Mouse (Mus musculus): ENCODE measurements around the gene Man1b1.

The Man1b1 gene

DNA sequence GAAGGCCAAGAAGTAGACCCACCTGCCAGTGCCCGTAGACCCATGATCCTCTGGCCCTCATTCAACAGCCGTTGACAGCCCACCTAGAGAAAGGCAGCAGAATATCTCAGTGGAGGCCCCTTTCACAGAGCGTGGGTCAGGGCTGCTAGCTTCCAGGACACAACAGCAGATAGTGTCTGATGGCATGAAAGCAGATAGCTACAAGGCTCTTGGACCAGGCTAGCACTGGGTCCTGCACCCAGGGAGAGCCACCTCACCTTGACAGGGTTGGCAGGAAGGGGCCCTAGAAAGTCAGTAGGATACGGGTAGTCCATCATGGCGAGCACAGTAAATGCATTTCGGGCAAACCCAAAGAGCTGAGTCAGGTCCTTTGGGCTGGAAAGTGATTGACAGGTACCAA, 22.1 kb downstream of the Man1b1 start:
- in situ Hi-C loops (cut with MboI; ENCODE audit: low pct_unique_long_range_greater_than_20kb in 1 of 2, low sequenced_read_pairs in 2 of 2, unreplicated experiment in 1 of 2): no loop called here

DNA sequence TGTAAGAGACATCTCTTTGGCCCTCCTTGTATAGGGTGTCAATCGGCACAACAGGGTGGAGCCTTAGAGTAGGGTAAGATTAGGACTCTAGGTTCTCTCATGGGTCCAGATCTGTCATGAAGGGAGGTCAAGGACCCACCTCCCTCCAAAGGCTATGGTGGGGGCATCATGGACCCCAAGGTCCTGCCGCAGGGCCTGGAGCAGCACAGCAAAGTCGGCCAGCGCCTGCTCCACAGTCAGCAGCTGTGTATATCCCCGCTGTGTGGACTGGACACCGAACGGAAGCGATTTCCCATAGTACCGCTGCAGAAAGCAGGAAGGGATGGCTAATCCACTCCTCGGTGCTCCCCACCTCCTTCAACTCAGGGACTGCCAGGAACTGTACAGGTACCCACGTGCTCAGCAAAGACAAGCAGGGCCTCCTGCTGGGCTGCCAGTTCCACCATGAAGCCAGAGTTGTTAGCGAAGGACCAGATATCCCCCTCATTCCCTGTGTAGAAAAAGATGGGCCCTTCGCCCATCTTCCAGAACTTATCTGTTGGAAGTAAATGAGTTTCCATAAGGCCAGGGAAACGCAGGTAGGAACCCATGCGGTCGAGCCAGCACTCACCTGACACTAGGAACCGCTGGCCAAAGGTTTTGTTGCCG, 23.4 kb downstream of the Man1b1 start:
- in situ Hi-C loops (cut with MboI; ENCODE audit: low pct_unique_long_range_greater_than_20kb in 1 of 2, low sequenced_read_pairs in 2 of 2, unreplicated experiment in 1 of 2): no loop called here

DNA sequence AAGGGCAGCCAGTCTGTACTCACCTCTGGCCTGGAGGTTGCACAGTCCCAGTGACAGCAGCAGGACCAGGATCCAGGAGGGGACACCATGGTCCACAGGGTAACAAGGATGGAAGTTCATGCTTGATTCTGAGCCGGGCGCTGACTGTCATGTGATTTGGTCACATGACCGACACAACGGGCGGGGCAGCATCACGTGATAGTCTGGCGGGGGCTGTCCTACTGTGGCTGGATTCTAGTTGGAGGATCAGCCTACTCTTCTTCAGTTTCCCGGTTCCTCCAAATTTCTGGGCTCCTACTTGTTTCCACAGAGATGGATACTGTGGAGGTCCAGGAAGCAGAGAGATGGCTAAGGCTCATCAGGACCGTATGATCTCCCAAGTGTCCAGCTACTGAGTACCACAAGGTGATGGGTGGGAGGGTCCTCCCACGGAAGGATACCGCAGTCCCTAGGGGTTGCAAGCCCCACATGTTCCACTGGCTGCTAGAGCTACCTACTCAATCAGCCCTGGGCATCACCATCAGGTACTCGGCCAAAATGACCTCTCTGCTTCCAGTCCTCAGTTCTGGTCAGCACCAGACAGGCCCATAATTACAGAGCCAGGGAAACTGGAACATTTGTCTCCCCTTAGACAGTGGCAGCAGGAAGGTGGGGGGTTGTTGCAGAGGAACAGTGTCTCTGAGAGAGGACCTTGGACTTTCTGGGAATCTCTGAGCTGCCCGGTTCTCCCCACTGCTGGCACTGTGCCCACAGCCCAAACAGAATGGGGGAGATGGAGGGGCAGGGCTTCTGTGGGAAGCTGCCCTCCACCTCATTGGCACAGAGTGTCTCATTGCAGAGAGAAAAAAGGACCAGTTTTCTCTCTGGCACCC, 24.3 kb downstream of the Man1b1 start, which contains the start of gene Dpp7:
Gene Dpp7 (minus strand): TSS at position 152 of the 872 bp plus-strand sequence.
- in situ Hi-C loops (cut with MboI; ENCODE audit: low pct_unique_long_range_greater_than_20kb in 1 of 2, low sequenced_read_pairs in 2 of 2, unreplicated experiment in 1 of 2): no loop called here

DNA sequence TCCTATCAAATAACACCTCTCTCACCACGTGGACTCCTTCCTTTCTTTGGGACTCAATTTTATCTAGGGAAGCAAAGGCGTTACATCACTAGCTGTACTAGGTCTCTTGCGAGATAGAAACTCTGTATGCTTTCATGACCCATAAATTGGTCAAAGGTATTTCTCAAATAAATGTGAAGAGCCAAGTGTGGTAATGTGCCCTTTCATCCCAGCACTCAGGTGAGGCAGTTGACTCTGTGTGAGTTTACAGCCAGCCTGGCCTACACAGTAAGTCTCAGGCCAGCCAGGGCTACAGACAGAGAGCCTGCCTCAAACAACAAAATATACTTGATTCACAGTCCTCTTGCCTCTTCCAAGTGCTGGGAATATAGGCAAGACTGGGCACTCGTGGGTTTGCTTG, 27.7 kb downstream of the Man1b1 start:
- in situ Hi-C loops (cut with MboI; ENCODE audit: low pct_unique_long_range_greater_than_20kb in 1 of 2, low sequenced_read_pairs in 2 of 2, unreplicated experiment in 1 of 2): no loop called here

DNA sequence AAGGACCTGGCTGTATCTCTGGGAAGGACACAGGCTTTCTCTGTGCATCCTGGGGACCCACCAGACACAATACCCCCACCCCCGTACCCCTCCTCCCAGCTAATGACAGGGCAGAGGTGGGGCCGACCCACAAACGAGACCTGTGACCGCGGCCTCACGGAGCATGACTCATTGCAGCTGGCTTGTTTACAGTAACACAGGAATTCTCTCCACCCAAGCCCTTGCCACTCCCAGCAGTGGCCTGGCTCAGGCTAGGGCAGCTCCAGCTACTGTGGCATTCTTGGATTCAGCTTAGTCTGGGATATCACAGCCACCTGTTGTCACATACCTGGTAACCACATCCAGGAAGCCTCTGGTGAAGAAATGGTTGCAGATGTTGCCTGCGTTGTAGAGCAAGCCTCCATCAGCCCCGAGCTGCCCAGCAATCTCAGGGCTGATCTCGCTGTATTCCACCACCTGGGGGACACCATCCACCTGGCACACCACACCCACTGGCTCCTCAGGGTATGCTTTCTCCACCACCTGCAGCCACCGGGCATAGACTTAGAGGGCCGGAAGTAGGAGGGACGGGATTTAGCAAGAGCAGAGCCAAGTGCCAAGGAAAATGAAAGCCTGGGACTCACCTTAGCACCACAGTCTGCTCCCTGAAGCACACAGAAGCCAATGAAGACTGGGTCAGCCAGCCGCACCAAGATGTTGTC, 31.5 kb downstream of the Man1b1 start:
- in situ Hi-C loops (cut with MboI; ENCODE audit: low pct_unique_long_range_greater_than_20kb in 1 of 2, low sequenced_read_pairs in 2 of 2, unreplicated experiment in 1 of 2): no loop called here

DNA sequence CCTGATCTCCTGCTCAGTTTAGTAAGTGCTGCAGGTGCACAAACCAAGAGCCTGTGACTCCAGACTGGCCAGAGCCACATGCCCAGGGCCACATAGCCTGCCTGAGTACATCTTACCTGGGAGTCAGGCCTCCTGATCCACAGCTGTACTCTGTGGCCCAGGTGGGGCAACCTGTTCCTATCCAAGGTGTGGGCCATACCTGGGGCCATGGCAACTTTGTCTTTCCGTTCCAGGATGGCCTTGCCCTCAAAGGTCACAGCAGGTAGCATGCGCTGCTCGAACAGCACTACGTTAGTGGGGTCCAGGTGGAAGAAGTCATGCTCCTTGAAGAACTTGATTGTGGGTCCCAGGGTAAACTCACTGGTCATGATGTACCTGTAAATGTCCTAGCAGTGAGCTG, 32.2 kb downstream of the Man1b1 start:
- in situ Hi-C loops (cut with MboI; ENCODE audit: low pct_unique_long_range_greater_than_20kb in 1 of 2, low sequenced_read_pairs in 2 of 2, unreplicated experiment in 1 of 2): no loop called here

DNA sequence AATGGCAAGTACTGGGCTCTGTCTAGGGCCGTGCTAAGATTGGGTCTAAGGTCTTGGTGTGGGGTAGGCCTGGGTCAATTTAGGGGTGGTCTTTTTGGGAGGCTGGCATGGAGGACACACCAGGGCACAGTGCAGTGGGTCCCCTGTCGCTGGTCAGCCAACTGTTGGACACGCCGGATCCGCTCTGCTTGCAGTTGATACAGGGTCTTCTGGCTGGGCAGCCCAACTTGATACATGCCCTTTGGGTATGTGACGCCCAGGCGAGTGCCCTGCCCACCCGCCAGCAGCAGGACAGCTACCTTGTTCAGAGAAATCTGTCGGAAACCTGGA, 32.6 kb downstream of the Man1b1 start:
- in situ Hi-C loops (cut with MboI; ENCODE audit: low pct_unique_long_range_greater_than_20kb in 1 of 2, low sequenced_read_pairs in 2 of 2, unreplicated experiment in 1 of 2): no loop called here

DNA sequence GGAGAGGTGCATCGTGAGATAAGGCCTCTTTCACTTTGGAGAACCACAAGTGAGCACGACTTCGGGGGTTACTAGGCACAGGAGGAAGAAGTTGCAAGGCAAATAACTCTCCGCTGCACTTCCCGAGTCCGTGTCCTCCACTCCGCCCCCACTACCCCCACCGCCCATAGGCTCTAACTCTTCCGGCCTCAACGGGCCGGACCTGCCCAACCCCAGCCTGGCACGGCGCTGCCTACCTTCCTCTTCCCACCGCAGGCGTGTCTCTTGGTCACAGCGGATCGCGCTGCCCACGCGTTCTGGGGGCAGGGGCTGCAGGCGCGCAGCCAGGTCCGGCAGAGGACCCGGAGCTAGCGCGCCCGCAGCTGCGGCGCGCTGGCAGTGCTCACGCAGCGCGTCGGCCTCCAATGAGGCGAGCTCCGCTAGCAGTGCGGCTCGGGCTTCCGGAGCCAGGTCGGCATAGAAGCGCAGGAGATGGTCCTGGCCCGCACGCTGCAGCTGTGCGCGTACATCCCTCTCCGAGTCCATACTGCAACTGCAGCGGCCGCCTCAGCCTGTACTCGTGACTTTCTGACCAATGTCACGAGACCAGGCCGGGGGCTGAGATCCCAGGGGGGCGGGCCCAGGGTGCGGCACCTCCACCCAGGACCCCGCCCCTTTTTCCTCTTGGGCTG, 33.1 kb downstream of the Man1b1 start, which contains the start of gene Uap1l1:
Gene Uap1l1 (minus strand): TSS at position 592 of the 671 bp plus-strand sequence.
- in situ Hi-C loops (cut with MboI; ENCODE audit: low pct_unique_long_range_greater_than_20kb in 1 of 2, low sequenced_read_pairs in 2 of 2, unreplicated experiment in 1 of 2): no loop called here

DNA sequence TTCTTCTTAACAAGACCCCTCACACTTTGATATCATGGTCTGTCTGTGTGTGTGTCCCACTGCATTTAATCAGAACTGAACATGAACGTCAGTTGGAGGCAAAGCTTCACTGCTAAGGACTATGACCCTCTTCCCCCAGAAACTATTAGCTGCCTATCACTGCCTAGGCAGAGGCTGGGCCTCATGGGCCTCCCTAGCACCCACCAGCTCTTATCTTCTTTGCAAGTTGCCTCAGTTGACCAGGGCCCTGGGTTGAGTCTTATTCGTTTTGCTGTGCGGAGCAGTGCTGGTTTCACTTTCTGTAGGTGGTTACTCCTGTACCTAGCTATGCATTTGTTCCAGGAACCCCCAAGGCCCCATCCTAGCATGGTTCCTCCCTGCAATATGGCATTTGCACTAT, 37.9 kb downstream of the Man1b1 start:
- in situ Hi-C loops (cut with MboI; ENCODE audit: low pct_unique_long_range_greater_than_20kb in 1 of 2, low sequenced_read_pairs in 2 of 2, unreplicated experiment in 1 of 2): no loop called here

DNA sequence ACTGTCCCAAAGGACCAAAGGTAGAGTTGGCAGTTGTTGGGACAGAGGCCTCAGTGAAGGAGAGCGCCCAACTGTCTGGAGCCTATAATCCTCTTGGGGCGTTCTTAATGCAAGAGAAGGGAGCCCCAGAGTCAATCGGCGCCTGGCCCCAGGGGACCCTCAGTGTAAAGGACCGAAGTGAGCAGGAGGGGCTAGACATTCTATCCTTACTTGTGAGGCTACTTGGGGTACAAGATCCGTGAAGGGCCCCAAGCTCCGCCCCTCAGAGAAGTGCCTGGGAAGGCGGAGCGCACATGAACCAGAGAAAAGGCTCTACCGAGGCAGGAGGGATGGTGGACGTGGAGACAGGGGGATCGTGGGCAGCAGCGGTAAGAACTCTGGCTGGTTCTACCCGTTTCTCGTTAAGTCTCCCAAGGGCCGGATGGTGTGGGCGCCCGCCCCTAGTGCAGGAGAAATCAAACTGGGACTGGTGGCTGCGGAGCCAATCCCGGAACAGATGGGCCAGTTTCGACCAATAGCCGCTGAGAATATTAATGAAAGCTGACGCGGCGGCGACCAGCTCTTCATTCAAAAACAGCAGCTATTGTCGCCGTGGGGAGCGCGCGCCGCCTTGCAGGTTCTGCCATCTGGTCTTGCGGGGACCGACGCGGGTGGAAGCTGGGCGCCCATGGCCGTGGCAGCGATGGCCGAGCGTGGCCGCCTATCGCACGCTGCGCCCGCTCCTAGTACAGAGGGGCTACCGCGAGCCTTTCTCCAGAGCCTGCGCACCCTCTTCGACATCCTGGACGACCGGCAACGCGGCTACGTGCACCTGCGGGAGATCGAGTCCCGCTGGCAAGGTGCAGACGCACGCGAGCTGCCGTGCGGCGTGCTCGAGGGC, 39.9 kb downstream of the Man1b1 start, which contains the start of gene Sapcd2:
Gene Sapcd2 (plus strand): TSS at position 558 of the 880 bp plus-strand sequence.
- in situ Hi-C loops (cut with MboI; ENCODE audit: low pct_unique_long_range_greater_than_20kb in 1 of 2, low sequenced_read_pairs in 2 of 2, unreplicated experiment in 1 of 2): no loop called here

DNA sequence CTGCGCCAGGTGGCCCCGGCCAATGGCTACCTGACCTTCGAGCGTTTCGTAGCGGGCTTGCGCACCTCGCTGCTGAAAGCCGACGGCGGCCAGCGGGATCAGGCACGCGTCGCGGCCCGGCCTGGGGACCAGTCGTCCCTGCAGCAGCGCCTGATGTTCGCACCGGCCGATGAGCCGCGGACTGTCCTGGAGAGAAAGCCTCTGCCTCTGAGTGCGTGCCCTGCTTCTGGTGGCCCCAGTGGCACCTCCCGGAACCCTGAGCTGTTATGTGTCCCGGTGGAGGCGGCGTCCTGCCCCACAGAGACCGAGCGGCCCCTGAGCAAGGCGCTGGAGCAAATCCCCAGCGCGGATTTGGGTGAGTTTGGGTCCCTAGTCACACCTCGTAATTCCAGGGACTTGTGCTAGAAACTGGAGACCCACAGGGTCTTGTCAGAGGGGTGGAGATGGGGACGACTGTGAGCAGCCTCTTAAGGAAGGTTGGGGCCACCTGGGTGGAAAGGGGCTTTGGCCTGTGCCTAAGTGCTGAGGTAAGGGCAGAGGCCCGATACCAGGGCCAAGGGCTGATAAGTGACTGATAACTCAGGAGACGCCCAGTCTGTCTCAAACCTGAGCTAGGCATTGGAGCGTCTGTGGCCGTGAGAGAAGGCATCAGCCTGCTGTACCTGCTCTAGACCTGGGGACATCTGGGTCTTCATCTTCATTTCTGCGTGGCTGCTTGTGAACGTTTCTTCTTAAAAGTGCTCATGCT, 40.7 kb downstream of the Man1b1 start:
- in situ Hi-C loops (cut with MboI; ENCODE audit: low pct_unique_long_range_greater_than_20kb in 1 of 2, low sequenced_read_pairs in 2 of 2, unreplicated experiment in 1 of 2): no loop called here

DNA sequence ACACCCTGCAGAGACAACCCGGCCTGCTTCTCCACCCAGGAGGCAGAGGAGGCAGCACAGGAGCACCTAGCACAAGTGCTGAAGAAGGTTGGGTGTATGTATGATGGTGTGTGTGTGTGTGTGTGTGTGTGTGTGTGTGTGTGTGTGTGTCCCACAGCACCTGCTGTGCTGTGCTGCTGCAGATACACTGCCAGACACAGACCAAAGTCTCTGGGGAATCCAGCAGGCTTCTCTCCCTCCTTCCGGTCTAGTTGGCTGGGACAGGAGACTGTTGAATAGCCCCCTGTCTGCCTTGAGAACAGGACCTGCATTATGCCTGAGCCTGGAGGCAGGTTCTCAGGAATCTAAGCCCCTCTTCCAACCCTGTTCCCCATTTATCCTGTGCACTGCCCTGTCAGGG, 41.3 kb downstream of the Man1b1 start:
- in situ Hi-C loops (cut with MboI; ENCODE audit: low pct_unique_long_range_greater_than_20kb in 1 of 2, low sequenced_read_pairs in 2 of 2, unreplicated experiment in 1 of 2): no loop called here

DNA sequence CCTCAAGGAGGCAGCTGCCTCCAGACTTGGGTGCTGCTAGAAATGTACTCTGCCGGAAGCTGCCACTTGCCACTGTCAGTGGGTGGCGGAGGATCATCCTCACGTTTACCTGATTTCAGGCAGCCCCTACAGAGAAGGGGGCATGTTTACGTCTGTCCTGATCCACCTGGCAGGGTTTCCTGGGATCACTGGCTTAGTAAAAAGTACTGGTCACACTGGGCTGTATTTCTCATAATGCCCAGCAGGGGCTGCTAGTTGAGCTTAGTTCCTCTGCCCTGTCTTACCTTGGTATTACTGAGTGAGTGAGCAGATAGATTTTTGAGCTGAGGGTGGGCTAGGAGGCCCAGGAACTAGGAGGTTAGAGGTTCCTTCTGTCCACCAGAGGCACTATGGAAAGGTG, 44.5 kb downstream of the Man1b1 start:
- in situ Hi-C loops (cut with MboI; ENCODE audit: low pct_unique_long_range_greater_than_20kb in 1 of 2, low sequenced_read_pairs in 2 of 2, unreplicated experiment in 1 of 2): no loop called here

DNA sequence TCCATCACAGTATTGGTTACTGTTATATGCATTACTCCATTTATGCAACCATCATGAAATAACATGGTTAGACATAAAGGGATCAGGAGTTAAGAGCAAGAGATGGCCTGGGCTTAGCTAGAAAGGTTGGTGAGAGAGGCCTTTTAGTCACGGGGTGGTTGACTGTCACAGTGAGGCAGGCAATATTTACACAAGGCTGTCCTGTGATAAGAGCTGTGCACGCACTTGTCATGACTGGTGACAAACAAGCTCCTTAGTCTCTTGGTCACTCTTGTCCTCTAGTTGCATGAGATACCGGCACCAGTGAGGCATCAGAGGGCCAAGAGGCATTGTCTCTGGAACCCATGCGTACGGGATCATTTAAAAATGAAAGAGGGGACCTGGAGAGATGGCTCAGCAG, 52.4 kb downstream of the Man1b1 start:
- in situ Hi-C loops (cut with MboI; ENCODE audit: low pct_unique_long_range_greater_than_20kb in 1 of 2, low sequenced_read_pairs in 2 of 2, unreplicated experiment in 1 of 2): no loop called here

DNA sequence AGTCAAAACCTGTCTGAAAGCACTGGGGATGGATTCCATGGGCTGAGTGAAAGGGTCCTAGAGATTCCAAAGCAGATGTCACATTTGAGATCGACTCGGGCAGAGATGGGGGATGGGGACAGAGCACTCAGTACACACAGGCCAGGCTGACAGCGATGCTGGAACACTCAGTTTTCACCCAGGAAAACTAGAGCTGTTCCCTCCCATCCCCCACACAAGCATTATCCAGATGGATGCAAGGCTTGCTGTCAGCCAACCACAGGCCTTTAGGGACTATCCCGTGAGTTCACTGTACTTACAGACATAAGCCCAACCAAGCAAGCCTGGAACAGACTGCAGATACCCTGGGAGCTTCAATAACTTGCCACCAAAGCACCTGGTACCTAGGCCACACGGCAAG, 59.1 kb downstream of the Man1b1 start:
- in situ Hi-C loops (cut with MboI; ENCODE audit: low pct_unique_long_range_greater_than_20kb in 1 of 2, low sequenced_read_pairs in 2 of 2, unreplicated experiment in 1 of 2): no loop called here

DNA sequence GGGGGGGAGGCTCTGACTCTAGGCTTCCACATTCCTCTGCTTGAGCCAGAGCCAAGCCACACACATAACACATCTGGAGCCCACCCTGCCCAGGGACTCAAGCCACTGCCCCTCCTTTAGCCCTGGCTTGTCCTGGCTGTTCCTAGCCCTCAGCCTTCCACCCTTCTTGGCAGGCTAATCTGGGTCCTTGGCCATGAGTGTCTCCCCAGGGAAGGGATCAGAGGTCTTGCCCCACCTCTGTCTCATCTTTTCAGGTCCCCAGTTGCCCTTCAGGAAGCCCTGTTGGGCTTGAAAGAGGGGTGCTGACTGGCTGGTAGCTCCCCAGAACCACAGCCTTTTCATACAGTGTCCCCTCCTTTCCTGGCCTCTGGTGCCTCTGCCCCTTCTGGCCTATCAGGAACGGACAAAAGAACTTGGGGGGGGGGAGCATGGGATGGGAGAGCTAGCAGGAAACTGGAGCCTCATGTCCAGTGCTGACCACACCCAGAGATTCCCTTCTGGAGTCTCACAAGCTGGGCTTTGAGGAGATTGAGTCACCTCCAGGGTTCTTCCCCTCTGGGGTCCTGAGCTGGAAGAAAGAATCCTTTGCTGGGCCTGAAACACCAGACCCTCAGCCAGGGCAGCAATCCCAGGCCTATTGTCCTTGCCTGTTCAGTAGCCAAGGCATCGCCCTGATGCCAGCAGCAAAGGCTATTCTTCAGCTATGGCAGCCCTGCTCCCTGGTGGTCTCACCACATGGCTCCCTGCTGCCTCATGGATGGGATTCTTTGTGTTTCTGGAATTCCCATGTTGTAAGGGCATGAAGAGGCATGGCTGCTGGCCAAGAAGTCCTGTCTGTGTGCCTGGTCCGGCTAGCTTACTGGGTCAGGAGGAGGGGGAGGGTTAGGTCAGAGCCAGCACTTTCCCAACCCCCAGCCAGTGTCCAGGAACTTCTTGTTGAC, 62.4 kb downstream of the Man1b1 start:
- in situ Hi-C loops (cut with MboI; ENCODE audit: low pct_unique_long_range_greater_than_20kb in 1 of 2, low sequenced_read_pairs in 2 of 2, unreplicated experiment in 1 of 2): no loop called here
